Mouse (Mus musculus) MEL (cell line): ENCODE measurements at regions not wholly inside any gene's neighbourhood (a gene's known extent, or its start where the extent isn't known, plus 50 kb on each side); places are given as distances from the start of the nearest gene placed in this dataset.
"Not testable (repeated sequence)": the region's sequence is repeated elsewhere in the genome, so short reads cannot be mapped to it uniquely, and the experiment has no call there.

ENCODE experiments used
- DNase-seq: peaks from one replicate; pipeline ENCODE4 v3.0.0; 2011; ENCODE audit warnings: low read depth, low spot score
- H3K27ac ChIP-seq: 2 replicates; pipeline ENCODE4 v1.5.1; 2012; ENCODE audit warnings: low read depth, mild to moderate bottlenecking, control low read depth, low read length, moderate library complexity; ENCODE audit not compliant: control insufficient read depth
- H3K27me3 ChIP-seq, 2 experiments: fragments of 150-350 bp in 1 of 2; sonication (generic) in 1 of 2; 2 replicates each; pipeline ENCODE4 v1.6.1; 2012; ENCODE audit warnings: low read length in 2 of 2, mild to moderate bottlenecking in 2 of 2, improper control_type of control experiment in 1 of 2, moderate library complexity in 1 of 2; ENCODE audit not compliant: insufficient read depth in 2 of 2, control insufficient read depth in 1 of 2
- H3K36me3 ChIP-seq, 2 experiments: 2 replicates each; pipeline ENCODE4 v1.6.1; 2012 to 2014; ENCODE audit warnings: low read length in 2 of 2, improper control_type of control experiment in 1 of 2, inconsistent platforms in 1 of 2, mild to moderate bottlenecking in 1 of 2; ENCODE audit not compliant: insufficient read depth in 2 of 2, control insufficient read depth in 1 of 2
- H3K4me1 ChIP-seq, 2 experiments: fragments of 150-350 bp in 1 of 2; sonication (generic) in 1 of 2; 2 replicates each; pipeline ENCODE4 v1.6.1; 2012; ENCODE audit warnings: low read length in 2 of 2, improper control_type of control experiment in 1 of 2, mild to moderate bottlenecking in 1 of 2; ENCODE audit not compliant: insufficient read depth in 2 of 2, control insufficient read depth in 1 of 2
- H3K4me3 ChIP-seq, 2 experiments: fragments of 150-350 bp in 1 of 2; sonication (generic) in 1 of 2; 2 replicates each; pipeline ENCODE4 v1.5.1; 2012; ENCODE audit warnings: low read depth in 2 of 2, low read length in 2 of 2, mild to moderate bottlenecking in 2 of 2, moderate library complexity in 2 of 2, control low read depth in 1 of 2, improper control_type of control experiment in 1 of 2; ENCODE audit not compliant: control insufficient read depth in 1 of 2, insufficient read depth in 1 of 2
- H3K79me2 ChIP-seq: 2 replicates; pipeline ENCODE4 v1.6.1; 2012; ENCODE audit warnings: mild to moderate bottlenecking, low read length, moderate library complexity; ENCODE audit not compliant: control insufficient read depth, poor library complexity, insufficient read depth
- H3K9ac ChIP-seq: 2 replicates; pipeline ENCODE4 v1.6.1; 2012; ENCODE audit warnings: low read depth, mild to moderate bottlenecking, control low read depth, low read length, moderate library complexity; ENCODE audit not compliant: control insufficient read depth, poor library complexity, severe bottlenecking
- H3K9me3 ChIP-seq: fragments of 150-350 bp; sonication (generic); replicated peaks from 2 replicates; pipeline ENCODE4 v1.6.1; 2012; ENCODE audit warnings: mild to moderate bottlenecking, low read length, improper control_type of control experiment, moderate library complexity; ENCODE audit not compliant: insufficient read depth
- CTCF ChIP-seq, 3 experiments: IDR thresholded peaks in 2 of 3; conservative IDR thresholded peaks in 1 of 3; 2 replicates each; pipeline ENCODE4 v1.5.1; 2011 to 2012; ENCODE audit warnings: low read length in 3 of 3, low read depth in 2 of 3, mild to moderate bottlenecking in 2 of 3, improper control_type of control experiment in 1 of 3, inconsistent platforms in 1 of 3, mixed read lengths in 1 of 3, moderate library complexity in 1 of 3; ENCODE audit not compliant: control insufficient read depth in 1 of 3, insufficient read depth in 1 of 3, poor library complexity in 1 of 3, severe bottlenecking in 1 of 3
- ETS1 ChIP-seq: IDR thresholded peaks from 2 replicates; pipeline ENCODE4 v1.6.1; 2012; ENCODE audit warnings: low read depth, mild to moderate bottlenecking, inconsistent platforms, low read length, improper control_type of control experiment, moderate library complexity
- GATA1 ChIP-seq: IDR thresholded peaks from 2 replicates; pipeline ENCODE4 v1.6.1; 2011; ENCODE audit warnings: low read depth, low read length, improper control_type of control experiment
- HCFC1 ChIP-seq: IDR thresholded peaks from 2 replicates; pipeline ENCODE4 v1.6.1; 2012; ENCODE audit warnings: low read depth, mild to moderate bottlenecking, inconsistent platforms, low read length, improper control_type of control experiment, moderate library complexity
- MAFK ChIP-seq: IDR thresholded peaks from 2 replicates; pipeline ENCODE4 v1.6.1; 2011; ENCODE audit warnings: low read depth, mild to moderate bottlenecking, low read length, improper control_type of control experiment, borderline replicate concordance
- MAX ChIP-seq: IDR thresholded peaks from 2 replicates; pipeline ENCODE4 v1.6.1; 2011; ENCODE audit warnings: low read length, improper control_type of control experiment
- MEF2A ChIP-seq: IDR thresholded peaks from 2 replicates; pipeline ENCODE4 v1.6.1; 2014; ENCODE audit warnings: low read depth, mild to moderate bottlenecking, inconsistent platforms, low read length, improper control_type of control experiment; ENCODE audit not compliant: poor library complexity, insufficient replicate concordance, severe bottlenecking; ENCODE audit errors: extremely low read depth
- MXI1 ChIP-seq: IDR thresholded peaks from 2 replicates; pipeline ENCODE4 v1.6.1; 2011; ENCODE audit warnings: mild to moderate bottlenecking, low read depth, low read length, improper control_type of control experiment
- MYB ChIP-seq: IDR thresholded peaks from 2 replicates; pipeline ENCODE4 v1.6.1; 2011; ENCODE audit warnings: mild to moderate bottlenecking, low read depth, low read length, improper control_type of control experiment
- NELFE ChIP-seq: IDR thresholded peaks from 2 replicates; pipeline ENCODE4 v1.6.1; 2011; ENCODE audit warnings: low read depth, low read length, improper control_type of control experiment
- NRF1 ChIP-seq: IDR thresholded peaks from 2 replicates; pipeline ENCODE4 v1.6.1; 2014; ENCODE audit warnings: low read depth, mild to moderate bottlenecking, inconsistent platforms, low read length, improper control_type of control experiment, moderate library complexity; ENCODE audit not compliant: poor library complexity, insufficient read depth, severe bottlenecking
- POLR2AphosphoS5 ChIP-seq: IDR thresholded peaks from 2 replicates; pipeline ENCODE4 v1.6.1; 2012; ENCODE audit warnings: low read depth, borderline replicate concordance, mild to moderate bottlenecking, inconsistent platforms, low read length, moderate library complexity, mixed read lengths
- TCF12 ChIP-seq: IDR thresholded peaks from 2 replicates; pipeline ENCODE4 v1.6.1; 2014; ENCODE audit warnings: low read depth, mild to moderate bottlenecking, inconsistent platforms, low read length, improper control_type of control experiment, moderate library complexity
- ZC3H11A ChIP-seq: IDR thresholded peaks from 2 replicates; pipeline ENCODE4 v1.6.1; 2012; ENCODE audit warnings: low read depth, mild to moderate bottlenecking, inconsistent platforms, low read length, improper control_type of control experiment
- ZMIZ1 ChIP-seq: IDR thresholded peaks from 2 replicates; pipeline ENCODE4 v1.6.1; 2012; ENCODE audit warnings: low read depth, mild to moderate bottlenecking, inconsistent platforms, low read length, improper control_type of control experiment, moderate library complexity
- ZNF384 ChIP-seq: IDR thresholded peaks from 2 replicates; pipeline ENCODE4 v1.6.1; 2012; ENCODE audit warnings: low read depth, mild to moderate bottlenecking, inconsistent platforms, low read length, improper control_type of control experiment

DNA sequence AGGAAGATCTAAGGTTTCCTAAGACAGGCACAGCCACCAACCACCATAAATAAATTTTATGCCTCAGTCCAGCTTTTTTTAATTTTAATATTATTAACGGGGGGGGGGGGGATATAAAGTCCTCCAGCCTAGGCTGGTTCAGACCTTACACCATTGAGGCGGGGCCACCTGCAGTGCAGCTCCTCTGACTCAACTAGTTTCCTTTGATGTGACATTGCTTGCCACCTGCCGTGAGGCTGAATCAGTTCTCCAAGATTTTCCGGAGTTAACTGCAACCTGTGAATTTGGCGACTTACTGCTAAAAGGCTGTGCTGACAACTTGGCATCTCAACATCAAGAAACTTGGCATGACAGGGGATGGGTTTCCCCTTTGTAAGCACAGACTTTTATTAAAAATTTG lies 51.3 kb upstream of the Tnfrsf8 start:
- H3K27ac ChIP-seq: no peak overlapping the region
- no peaks in the 10 kb centered on the region for H3K79me2 ChIP-seq

DNA sequence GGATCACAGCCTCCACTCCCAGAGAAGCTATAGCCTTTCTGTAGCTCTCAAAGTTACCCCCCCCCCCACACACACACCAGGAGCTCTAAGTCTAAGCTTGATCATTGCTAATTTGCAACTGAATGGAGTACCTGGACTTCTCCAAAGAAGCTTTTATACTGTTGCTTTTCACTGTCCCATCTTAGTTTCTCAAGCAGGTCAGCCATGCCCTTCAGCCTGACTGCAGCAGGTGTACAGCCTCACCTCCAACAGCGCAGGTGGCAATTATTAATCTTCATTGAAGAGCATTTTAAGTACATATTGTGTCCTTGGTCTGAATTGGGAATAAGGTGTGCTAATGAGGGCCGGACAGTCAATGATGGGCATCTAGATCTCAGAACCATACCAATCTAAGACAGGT lies 50.8 kb upstream of the Tnfrsf8 start:
- H3K4me3 ChIP-seq, H3K9ac ChIP-seq, H3K27me3 ChIP-seq, DNase-seq, H3K36me3 ChIP-seq, H3K27ac ChIP-seq, H3K79me2 ChIP-seq, H3K4me1 ChIP-seq, H3K9me3 ChIP-seq: not testable (repeated sequence)

More for the DNA sequence above, 51.3 kb upstream of the Tnfrsf8 start:
- Histone ChIP-seq H3K36me3 (no peaks in the 10 kb centered on the region), H3K9me3 (no peaks in the 10 kb centered on the region), H3K27me3 (no peaks in the 10 kb centered on the region), H3K4me1 (no peaks in the 10 kb centered on the region), H3K4me3 (no peak overlapping the region), H3K9ac (no peak overlapping the region)
- DNase-seq: no peak
- TF ChIP-seq CTCF (IDR thresholded peaks at IDR 0.05 in 2 of 3, conservative IDR thresholded peaks at IDR 0.05 in 1 of 3; ENCODE audit: control insufficient read depth in 1 of 3, insufficient read depth in 1 of 3, low read depth in 2 of 3, low read length in 3 of 3, poor library complexity in 1 of 3, severe bottlenecking in 1 of 3) (no peak), POLR2AphosphoS5 (no peak), TCF12 (no peak), ZMIZ1 (no peak), ZNF384 (no peak), GATA1 (no peak), ZC3H11A (no peak), MAX (no peak), MYB (no peak), HCFC1 (no peak), MEF2A (no peak), ETS1 (no peak), MXI1 (no peak), NELFE (no peak), NRF1 (no peak), MAFK (no peak)
